Mouse (Mus musculus): ENCODE measurements around the gene Immp2l. TPM values are rescaled to one million over a fixed set of nuclear protein-coding genes. Genes with fewer than 3 reads are reported as not detected.

Gene Immp2l
- total RNA-seq, 2 experiments from 2014 or later, result 9.5 to 14.0 TPM

- no peak overlapping the region for H3K27ac ChIP-seq
- no peak for TF ChIP-seq CTCF (IDR thresholded peaks at IDR 0.05)
- intact Hi-C loops (cut with DNase I), result no loop called here
- no peak overlapping the region for H3K4me3 ChIP-seq
- DNase-seq, result no peak
These were observed 111.0 kb downstream of the Immp2l start for GRCm38 (mm10) chr12:41134885-41135284.

- no peak for DNase-seq
- intact Hi-C loops (cut with DNase I), result no loop called here
- TF ChIP-seq CTCF (IDR thresholded peaks at IDR 0.05), result no peak
- no peak overlapping the region for H3K4me3 ChIP-seq
- no peak overlapping the region for H3K27ac ChIP-seq
These were observed 135.7 kb downstream of the Immp2l start for GRCm38 (mm10) chr12:41159543-41159942.

GRCm38 (mm10) chr12:41167802-41168201 lies 143.9 kb downstream of the Immp2l start:
- TF ChIP-seq CTCF (IDR thresholded peaks at IDR 0.05), result no peak
- Histone ChIP-seq H3K27ac (no peak overlapping the region), H3K4me3 (no peak overlapping the region)
- no peak for DNase-seq
- intact Hi-C loops (cut with DNase I), result no loop called here

- Histone ChIP-seq H3K27ac (no peak overlapping the region), H3K4me3 (no peak overlapping the region)
- intact Hi-C loops (cut with DNase I), result no loop called here
- TF ChIP-seq CTCF (IDR thresholded peaks at IDR 0.05), result no peak
- DNase-seq, result no peak
These were observed 146.2 kb downstream of the Immp2l start for GRCm38 (mm10) chr12:41170051-41170450.

DNA sequence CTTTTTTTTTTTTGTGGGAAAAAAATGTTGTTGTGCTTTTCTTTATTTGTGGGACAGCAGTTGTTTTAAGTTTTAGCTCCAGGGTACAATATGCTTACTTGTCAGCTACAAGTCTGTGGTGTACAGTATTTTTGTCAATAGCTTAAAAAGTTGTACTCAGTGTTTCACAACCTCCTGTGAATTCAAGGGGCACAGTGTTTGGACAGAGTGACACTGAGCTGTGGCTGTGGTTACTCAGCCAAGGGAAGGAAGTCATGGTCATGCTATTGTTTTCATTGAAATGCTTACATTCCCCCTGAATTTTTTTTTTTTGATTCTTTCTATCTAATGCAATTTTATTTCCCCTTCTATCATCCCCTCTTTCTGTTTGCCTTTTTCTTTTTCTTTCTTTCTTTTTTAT lies 159.0 kb downstream of the Immp2l start:
- Histone ChIP-seq H3K4me3 (no peak overlapping the region), H3K27ac (no peak overlapping the region)
- no peak for DNase-seq
- intact Hi-C loops (cut with DNase I), result no loop called here
- no peak for TF ChIP-seq CTCF (IDR thresholded peaks at IDR 0.05)

DNA sequence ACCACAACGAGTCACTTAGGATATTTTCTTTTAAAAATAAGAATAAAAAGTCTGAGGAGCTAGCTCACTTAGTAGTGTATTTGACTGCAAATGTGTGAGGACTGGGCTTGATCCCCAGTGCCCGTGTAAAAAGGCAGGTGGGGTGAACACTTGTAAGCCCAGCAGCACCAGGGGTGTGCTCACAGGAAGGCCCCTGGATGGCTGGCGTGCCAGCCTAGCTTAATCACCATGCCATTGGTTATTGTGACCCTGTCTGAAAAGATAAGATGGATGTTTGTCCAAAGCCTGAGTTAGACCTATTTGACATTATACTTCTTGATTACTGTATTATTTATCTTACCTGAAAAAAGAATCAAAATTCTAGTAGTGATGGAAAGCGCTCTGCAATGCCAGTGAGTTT lies 161.2 kb downstream of the Immp2l start:
- no peak for TF ChIP-seq CTCF (IDR thresholded peaks at IDR 0.05)
- intact Hi-C loops (cut with DNase I), result no loop called here
- DNase-seq, result no peak
- Histone ChIP-seq H3K27ac (no peak overlapping the region), H3K4me3 (no peak overlapping the region)

DNA sequence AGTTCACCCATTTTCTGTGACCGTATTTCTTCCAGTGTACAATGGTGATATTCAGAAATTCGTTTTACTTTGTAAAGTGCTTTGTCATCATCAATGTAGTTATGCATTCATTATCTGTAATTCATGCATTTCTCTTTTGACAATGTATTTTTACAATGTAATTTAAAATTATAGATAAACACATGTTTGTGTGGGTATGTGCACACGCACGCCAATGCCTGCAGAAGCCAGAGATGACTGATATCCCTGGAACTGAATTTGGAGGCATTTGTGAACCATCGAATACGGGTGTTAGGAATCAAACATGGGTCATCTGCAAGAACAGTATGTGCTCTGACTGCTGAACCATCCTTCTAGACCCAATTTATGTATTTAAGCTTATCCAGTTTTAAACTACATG lies 161.6 kb downstream of the Immp2l start:
- H3K27ac ChIP-seq, result no peak overlapping the region
- intact Hi-C loops (cut with DNase I), result no loop called here
- TF ChIP-seq CTCF (IDR thresholded peaks at IDR 0.05), result no peak
- no peak overlapping the region for H3K4me3 ChIP-seq
- no peak for DNase-seq

- Histone ChIP-seq H3K4me3 (no peak overlapping the region), H3K27ac (no peak overlapping the region)
- intact Hi-C loops (cut with DNase I), result no loop called here
- no peak for TF ChIP-seq CTCF (IDR thresholded peaks at IDR 0.05)
- no peak for DNase-seq
These were observed 168.9 kb downstream of the Immp2l start for GRCm38 (mm10) chr12:41192829-41193228.

GRCm38 (mm10) chr12:41196374-41196773 lies 172.5 kb downstream of the Immp2l start:
- H3K27ac ChIP-seq, result no peak overlapping the region
- H3K4me3 ChIP-seq, result no peak overlapping the region
- no peak for DNase-seq
- intact Hi-C loops (cut with DNase I), result no loop called here
- TF ChIP-seq CTCF (IDR thresholded peaks at IDR 0.05), result no peak

DNA sequence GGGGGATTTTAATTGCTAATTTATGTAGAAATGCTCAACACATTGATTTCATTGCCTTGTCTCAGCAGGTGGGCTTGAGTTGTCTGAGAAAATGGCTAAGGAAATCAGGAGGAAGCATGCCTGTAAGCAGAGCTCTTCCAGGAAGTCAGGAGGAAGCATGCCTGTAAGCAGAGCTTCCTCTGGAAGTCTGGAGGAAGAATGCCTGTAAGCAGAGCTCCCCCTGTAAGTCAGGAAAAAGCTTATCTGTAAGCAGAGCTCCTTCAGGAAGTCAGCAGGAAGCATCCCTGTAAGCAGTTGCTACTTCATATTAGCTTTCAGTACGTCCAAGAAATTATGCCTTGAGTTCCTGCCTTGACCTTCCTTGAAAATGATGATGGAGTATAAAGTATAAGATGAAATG lies 191.3 kb downstream of the Immp2l start:
- intact Hi-C loops (cut with DNase I), result no loop called here
- DNase-seq, result no peak
- Histone ChIP-seq H3K27ac (no peak overlapping the region), H3K4me3 (no peak overlapping the region)
- no peak for TF ChIP-seq CTCF (IDR thresholded peaks at IDR 0.05)

DNA sequence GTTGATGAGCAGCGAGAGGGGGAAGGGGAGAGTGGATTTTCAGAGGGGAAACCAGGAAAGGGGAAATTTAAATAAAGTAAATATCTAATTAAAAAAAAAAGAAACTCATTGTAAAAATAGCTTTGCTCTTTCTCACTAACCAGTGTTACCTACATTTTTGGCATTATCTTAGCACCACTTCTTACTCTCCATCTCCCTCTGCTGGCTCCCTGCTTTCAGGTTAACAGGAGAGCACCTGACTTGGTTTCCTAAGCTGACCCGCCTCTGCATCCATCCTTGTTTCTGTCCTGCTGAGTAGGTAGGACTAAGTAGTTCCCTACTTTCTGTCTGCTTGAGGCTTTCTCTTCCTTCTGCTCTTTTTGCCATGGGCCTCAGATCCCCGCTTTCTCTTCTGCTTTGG lies 198.0 kb downstream of the Immp2l start:
- peak; percentile 4; the same call in 1 of the 2 replicates for TF ChIP-seq CTCF (IDR thresholded peaks at IDR 0.05)
- no peak for DNase-seq
- intact Hi-C loops (cut with DNase I), result no loop called here

DNA sequence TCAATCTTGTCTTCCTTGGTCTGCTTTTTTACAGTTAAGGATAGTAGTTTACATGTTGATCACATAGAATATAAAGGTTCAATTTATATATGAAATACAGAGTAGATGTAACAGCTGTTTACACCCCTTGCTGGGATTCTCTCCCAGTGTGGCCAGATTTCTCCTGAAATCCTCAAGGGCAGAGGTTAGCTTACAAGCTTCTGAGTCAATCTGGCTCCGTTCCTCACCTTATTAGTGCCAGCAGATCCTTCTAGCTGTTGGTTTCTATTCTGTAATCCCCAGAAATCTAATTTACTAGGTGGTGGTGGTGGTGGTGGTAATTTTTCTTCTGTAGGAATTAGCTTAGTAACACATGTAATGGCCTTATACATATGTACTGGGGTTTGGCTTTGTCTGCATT lies 199.8 kb downstream of the Immp2l start:
- intact Hi-C loops (cut with DNase I), result no loop called here
- no peak overlapping the region for H3K4me3 ChIP-seq
- no peak for DNase-seq
- no peak for TF ChIP-seq CTCF (IDR thresholded peaks at IDR 0.05)
- no peak overlapping the region for H3K27ac ChIP-seq

More for the DNA sequence above, 198.0 kb downstream of the Immp2l start:
- Histone ChIP-seq H3K4me3 (no peak overlapping the region), H3K27ac (no peak overlapping the region)

DNA sequence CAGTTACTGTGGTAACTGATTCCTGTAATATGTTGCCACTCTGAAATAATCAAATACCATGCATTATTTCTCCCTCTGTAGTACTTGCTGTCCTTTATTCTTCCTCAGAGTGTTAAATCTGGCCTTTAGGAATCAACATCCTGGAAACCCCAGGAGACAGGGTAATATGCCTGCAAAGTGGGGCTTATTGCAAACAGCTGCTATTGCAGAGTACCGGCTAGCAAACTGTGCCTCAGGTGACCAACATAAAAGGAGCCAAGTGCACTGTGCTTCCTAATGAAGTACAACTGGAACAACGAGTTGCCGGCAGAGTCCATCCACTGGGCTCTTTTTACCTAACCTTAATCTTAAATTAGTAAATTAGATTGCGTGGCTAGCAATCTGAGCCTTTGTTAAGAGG lies 200.6 kb downstream of the Immp2l start:
- intact Hi-C loops (cut with DNase I), result no loop called here
- no peak for TF ChIP-seq CTCF (IDR thresholded peaks at IDR 0.05)
- H3K4me3 ChIP-seq, result no peak overlapping the region
- no peak overlapping the region for H3K27ac ChIP-seq
- no peak for DNase-seq

GRCm38 (mm10) chr12:41231966-41232365 lies 208.1 kb downstream of the Immp2l start:
- no peak for TF ChIP-seq CTCF (IDR thresholded peaks at IDR 0.05)
- no peak overlapping the region for H3K4me3 ChIP-seq
- no peak overlapping the region for H3K27ac ChIP-seq
- intact Hi-C loops (cut with DNase I), result no loop called here
- DNase-seq, result no peak

DNA sequence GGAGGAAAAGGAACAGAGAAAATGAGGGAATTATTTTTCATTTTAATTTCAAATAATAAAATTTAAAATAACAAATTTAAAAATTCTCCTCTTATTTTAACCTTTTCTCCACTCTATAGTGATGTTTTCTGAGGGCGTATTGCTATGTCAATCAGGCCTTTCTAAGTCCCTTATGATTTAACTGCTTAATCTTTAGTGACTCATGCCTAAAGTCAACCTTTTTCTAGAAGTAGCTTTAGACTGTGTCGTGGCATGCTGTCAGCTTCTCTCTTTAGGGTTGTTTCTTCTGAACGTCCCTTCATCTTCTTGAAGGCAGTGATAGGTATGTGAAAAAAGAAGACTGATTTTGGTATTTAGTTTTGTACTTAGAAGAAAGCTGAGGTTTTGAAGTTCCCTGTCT lies 214.0 kb downstream of the Immp2l start:
- Histone ChIP-seq H3K4me3 (no peak overlapping the region), H3K27ac (no peak overlapping the region)
- no peak for DNase-seq
- intact Hi-C loops (cut with DNase I), result no loop called here
- no peak for TF ChIP-seq CTCF (IDR thresholded peaks at IDR 0.05)

All from gastrocnemius, adult 2 months (tissue).